Mouse (Mus musculus) E14TG2a.4 (cell line): ENCODE results near the gene Apol7a.

Experiments
- CTCF ChIP-seq: conservative IDR thresholded peaks from 2 replicates; pipeline ENCODE4 v1.5.1; 2014; ENCODE audit warnings: low read length
- NANOG ChIP-seq: IDR thresholded peaks from 2 replicates; pipeline ENCODE4 v1.6.1; 2014; ENCODE audit warnings: borderline replicate concordance, low read length, mixed read lengths
- POU5F1 ChIP-seq: IDR thresholded peaks from 2 replicates; pipeline ENCODE4 v1.6.1; 2014; ENCODE audit warnings: low read length, borderline replicate concordance

- TF ChIP-seq CTCF (no peak), POU5F1 (no peak), NANOG (no peak)
Measured at GRCm38 (mm10) chr15:77382271-77382850, 16.5 kb downstream of the Apol7a start.
